Mouse (Mus musculus): ENCODE measurements at regions not wholly inside any gene's neighbourhood (a gene's known extent, or its start where the extent isn't known, plus 50 kb on each side); places are given as distances from the start of the nearest gene placed in this dataset.

- no peak for DNase-seq
Observed at GRCm38 (mm10) chr6:82860485-82860884, 79.1 kb downstream of the Sema4f start.

- DNase-seq, result no peak
Observed at GRCm38 (mm10) chr6:82856218-82856617, 82.0 kb upstream of the Hk2 start.

GRCm38 (mm10) chr6:82855401-82855800, 81.1 kb upstream of the Hk2 start:
- no peak for DNase-seq

GRCm38 (mm10) chr6:82854780-82855179, 80.5 kb upstream of the Hk2 start:
- no peak for DNase-seq

- no peak for DNase-seq
Observed at GRCm38 (mm10) chr6:82854338-82854737, 80.1 kb upstream of the Hk2 start.

GRCm38 (mm10) chr6:82853076-82853475, 78.8 kb upstream of the Hk2 start:
- no peak for DNase-seq

- DNase-seq, result no peak
Observed at GRCm38 (mm10) chr6:82850556-82850955, 76.3 kb upstream of the Hk2 start.

- no peak for DNase-seq
Observed at GRCm38 (mm10) chr6:82847598-82847997, 73.3 kb upstream of the Hk2 start.

GRCm38 (mm10) chr6:82846587-82847150, 72.4 kb upstream of the Hk2 start:
- DNase-seq, result no peak

- peak; percentile 3 to 9 for DNase-seq
Observed at GRCm38 (mm10) chr6:82844432-82844831, 70.2 kb upstream of the Hk2 start.

- no peak for DNase-seq
Observed at GRCm38 (mm10) chr6:82843881-82844280, 69.6 kb upstream of the Hk2 start.

- DNase-seq, result no peak
Observed at GRCm38 (mm10) chr6:82837246-82837645, 63.0 kb upstream of the Hk2 start.

- DNase-seq, result no peak
Observed at GRCm38 (mm10) chr6:82835222-82836064, 61.2 kb upstream of the Hk2 start.

- no peak for DNase-seq
Observed at GRCm38 (mm10) chr6:82833867-82834266, 59.6 kb upstream of the Hk2 start.

- DNase-seq, result no peak
Observed at GRCm38 (mm10) chr6:82831211-82831610, 57.0 kb upstream of the Hk2 start.

GRCm38 (mm10) chr6:82824684-82825083, 50.4 kb upstream of the Hk2 start:
- no peak for DNase-seq

- DNase-seq, result no peak
Observed at GRCm38 (mm10) chr6:82824240-82824639, 50.0 kb upstream of the Hk2 start.
